Mouse (Mus musculus) intestine, embryonic 16.5 days (tissue): Measurements from ENCODE around the gene Ptpn20. TPM values are rescaled to one million over a fixed set of nuclear protein-coding genes. Genes with fewer than 3 reads are reported as not detected.
A peak's percentile ranks its signal among the peaks of the same experiment; 100 is the strongest.

ENCODE experiments used
- ATAC-seq: fragments of 200-750 bp; cut with Nextera tagmentation; 2 replicates; pipeline ENCODE4 v1.8.0; 2017; ENCODE audit warnings: moderate TSS enrichment, moderate library complexity
- H3K27ac ChIP-seq: fragments of 300-500 bp; sonication (generic); 2 replicates; pipeline ENCODE4 v1.5.1; 2014; ENCODE audit warnings: mild to moderate bottlenecking, low read length
- H3K27me3 ChIP-seq: fragments of 300-500 bp; sonication (generic); replicated peaks from 2 replicates; pipeline ENCODE4 v1.6.1; 2014; ENCODE audit warnings: low read length, control low read depth, mixed read lengths; ENCODE audit not compliant: control insufficient read depth, insufficient read depth
- H3K36me3 ChIP-seq: fragments of 300-500 bp; sonication (generic); 2 replicates; pipeline ENCODE4 v1.6.1; 2014; ENCODE audit warnings: low read length, control low read depth; ENCODE audit not compliant: control insufficient read depth, insufficient read depth
- H3K4me1 ChIP-seq: fragments of 300-500 bp; sonication (generic); 2 replicates; pipeline ENCODE4 v1.6.1; 2014; ENCODE audit warnings: low read length, control low read depth, mixed read lengths; ENCODE audit not compliant: control insufficient read depth, insufficient read depth
- H3K4me2 ChIP-seq: fragments of 300-500 bp; sonication (generic); 2 replicates; pipeline ENCODE4 v1.6.1; 2014; ENCODE audit warnings: low read depth, low read length, control low read depth
- H3K4me3 ChIP-seq: fragments of 300-500 bp; sonication (generic); 2 replicates; pipeline ENCODE4 v1.5.1; 2014; ENCODE audit warnings: mild to moderate bottlenecking, low read length
- H3K9ac ChIP-seq: fragments of 300-500 bp; sonication (generic); 2 replicates; pipeline ENCODE4 v1.6.1; 2014; ENCODE audit warnings: low read depth, low read length
- H3K9me3 ChIP-seq: fragments of 300-500 bp; sonication (generic); 2 replicates; pipeline ENCODE4 v1.6.1; 2016; ENCODE audit warnings: low read length, control low read depth; ENCODE audit not compliant: control insufficient read depth
- polyA plus RNA-seq: library from polyadenylated mRNA; unstranded; fragments of >200 nt; fragmentation: Nextera tagmentation; extraction: Ambion mirVana; gene quantifications from 2 replicates; pipeline ENCODE4 v1.2.1, GENCODE M21; 2015

The Ptpn20 gene
- polyA plus RNA-seq, 1 experiment from 2014 or later = 0.09 TPM

DNA sequence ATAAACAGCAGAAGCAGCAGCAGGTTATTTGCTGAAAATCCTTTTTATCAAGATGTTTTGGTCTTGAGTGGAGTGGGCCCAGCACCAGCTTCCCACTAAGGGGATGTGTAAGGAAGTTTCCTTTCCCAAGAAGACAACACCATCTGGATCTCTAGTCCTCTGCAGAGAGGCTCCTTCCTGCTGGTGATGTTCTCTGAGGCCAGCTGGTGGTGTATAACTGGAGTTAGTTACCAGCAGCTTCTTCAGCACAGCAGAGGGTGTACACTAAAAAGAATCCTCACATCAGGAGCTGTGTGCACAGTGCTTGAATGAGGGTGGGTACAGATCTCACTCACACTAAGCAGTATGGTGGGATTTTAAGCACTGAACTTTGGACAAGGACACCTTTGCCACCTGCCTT, 100.0 kb downstream of the Ptpn20 start:
- Histone ChIP-seq H3K4me1 (0 out of 2 replicates have a peak, but pooled peaks cover 5% of the 10 kb centered on the region), H3K9me3 (no peaks in the 10 kb centered on the region), H3K27me3 (no peaks in the 10 kb centered on the region), H3K9ac (no peak overlapping the region), H3K4me2 (no peak overlapping the region), H3K36me3 (no peaks in the 10 kb centered on the region), H3K27ac (no peak overlapping the region), H3K4me3 (no peak overlapping the region)
- ATAC-seq = 0 out of 2 replicates have a peak, but pooled peaks have one; percentile 35

Other genes starting within 250 kb of the Ptpn20 start
- gene Mapk8, start 142.0 kb upstream of the Ptpn20 start, polyA plus RNA-seq = 10.2 and 10.3 TPM in 2 replicates
- gene Frmpd2, start 117.5 kb upstream of the Ptpn20 start, polyA plus RNA-seq = not detected in 2 replicates